Mouse (Mus musculus): ENCODE measurements around the gene Aebp2. TPM values are rescaled to one million over a fixed set of nuclear protein-coding genes. Genes with fewer than 3 reads are reported as not detected.

Gene Aebp2
- polyA plus RNA-seq, 1 experiment from 2014 or later, result 9.7 TPM

GRCm38 (mm10) chr6:140714905-140715365, 92.5 kb downstream of the Aebp2 start:
- WGBS, result 24% methylated on average over 10 of the region's 10 CpGs
- ATAC-seq, result peak; percentile 56
- no peaks in the 10 kb centered on the region for H3K36me3 ChIP-seq
- H3K27me3 ChIP-seq (replicated peaks), result no peaks in the 10 kb centered on the region
- H3K27ac ChIP-seq, result no peak overlapping the region
- H3K4me3 ChIP-seq (replicated peaks), result no peak overlapping the region
- H3K4me2 ChIP-seq (replicated peaks), result no peak overlapping the region
- H3K9me3 ChIP-seq, result no peaks in the 10 kb centered on the region
- H3K9ac ChIP-seq, result no peak overlapping the region
- H3K4me1 ChIP-seq (replicated peaks), result no peaks in the 10 kb centered on the region

GRCm38 (mm10) chr6:140722058-140722457, 99.6 kb downstream of the Aebp2 start:
- Histone ChIP-seq H3K27ac (no peak overlapping the region), H3K4me1 (replicated peaks) (0 out of 2 replicates have a peak, but pooled peaks cover 2% of the 10 kb centered on the region), H3K27me3 (replicated peaks) (no peaks in the 10 kb centered on the region), H3K9me3 (no peaks in the 10 kb centered on the region), H3K36me3 (no peaks in the 10 kb centered on the region), H3K9ac (no peak overlapping the region), H3K4me2 (replicated peaks) (no peak overlapping the region), H3K4me3 (replicated peaks) (no peak overlapping the region)
- 75% methylated on average over 10 of the region's 10 CpGs for WGBS
- ATAC-seq, result no peak

Other genes with a start within 250 kb of the Aebp2 start
- gene Plekha5, start 198.6 kb upstream of the Aebp2 start, polyA plus RNA-seq (2015; fragmentation: Nextera tagmentation; extraction: Ambion mirVana), result 40.8 and 43.2 TPM in 2 replicates
- gene Gm11077, start 106.6 kb downstream of the Aebp2 start, polyA plus RNA-seq (2015; fragmentation: Nextera tagmentation; extraction: Ambion mirVana), result not detected in 2 replicates

Measured in intestine, embryonic 15.5 days (tissue).